Mouse (Mus musculus) hindbrain, postnatal 0 days (tissue): ENCODE measurements at regions not wholly inside any gene's neighbourhood (a gene's known extent, or its start where the extent isn't known, plus 50 kb on each side); places are given as distances from the start of the nearest gene placed in this dataset.

Experiments used
- ATAC-seq: fragments of 200-750 bp; cut with Nextera tagmentation; 2 replicates; pipeline ENCODE4 v1.8.0; 2017; ENCODE audit warnings: mild to moderate bottlenecking, moderate TSS enrichment, moderate library complexity
- DNase-seq: peaks from one replicate; pipeline ENCODE4 v3.0.0-alpha.2; 2015; ENCODE audit warnings: low spot score
- H3K27ac ChIP-seq: fragments of 300-500 bp; sonication (generic); 2 replicates; pipeline ENCODE4 v1.5.1; 2014; ENCODE audit warnings: mild to moderate bottlenecking
- H3K27me3 ChIP-seq: fragments of 300-500 bp; sonication (generic); 2 replicates; pipeline ENCODE4 v1.6.1; 2014; ENCODE audit warnings: low read length, mixed read lengths; ENCODE audit not compliant: insufficient read depth
- H3K36me3 ChIP-seq: fragments of 300-500 bp; sonication (generic); 2 replicates; pipeline ENCODE4 v1.6.1; 2014; ENCODE audit warnings: low read length, mixed read lengths; ENCODE audit not compliant: insufficient read depth
- H3K4me1 ChIP-seq: fragments of 300-500 bp; sonication (generic); 2 replicates; pipeline ENCODE4 v1.6.1; 2014; ENCODE audit warnings: antibody characterized with exemption, low read length, mixed read lengths; ENCODE audit not compliant: insufficient read depth
- H3K4me2 ChIP-seq: fragments of 300-500 bp; sonication (generic); 2 replicates; pipeline ENCODE4 v1.6.1; 2014; ENCODE audit warnings: low read depth, mild to moderate bottlenecking, low read length, moderate library complexity, mixed read lengths
- H3K4me3 ChIP-seq: fragments of 300-500 bp; sonication (generic); 2 replicates; pipeline ENCODE4 v1.5.1; 2014; ENCODE audit warnings: low read length
- H3K9ac ChIP-seq: fragments of 300-500 bp; sonication (generic); replicated peaks from 2 replicates; pipeline ENCODE4 v1.6.1; 2014; ENCODE audit warnings: mild to moderate bottlenecking, low read length, moderate library complexity, mixed read lengths
- H3K9me3 ChIP-seq: fragments of 300-500 bp; sonication (generic); 2 replicates; pipeline ENCODE4 v1.6.1; 2016; ENCODE audit warnings: low read length, mixed read lengths
- CTCF ChIP-seq: IDR thresholded peaks from 2 replicates; pipeline ENCODE4 v1.5.1; 2016; ENCODE audit warnings: antibody characterized with exemption, control low read depth, low read depth
- WGBS: fragments of 180-500 bp; shearing (Covaris S2); extraction: QIAGEN DNeasy Blood & Tissue Kit; methylation state at CpG from one replicate; pipeline ENCODE4 v1.1.7; 2014; 5-methylcytosine and 5-hydroxymethylcytosine counted together

DNA sequence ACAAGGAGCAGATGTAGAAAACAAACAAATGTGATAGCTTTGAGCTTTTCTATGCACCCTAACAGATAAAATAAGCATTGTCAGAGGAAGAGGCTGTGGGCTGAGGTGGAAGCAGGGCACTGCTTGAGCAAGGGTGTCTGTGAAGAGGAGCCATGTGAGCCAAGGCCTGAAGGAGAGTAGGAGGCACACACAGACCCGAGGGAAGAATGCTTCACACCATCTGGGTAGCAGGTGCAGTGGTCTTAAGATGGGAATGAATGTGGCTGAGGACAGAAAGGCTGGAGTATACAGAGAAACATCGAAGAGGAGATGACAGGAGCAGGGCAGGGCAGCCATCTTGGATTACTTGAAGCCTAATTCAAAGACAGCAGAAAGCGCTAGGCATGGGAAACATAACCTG, 123.5 kb downstream of the Zbtb18 start:
- 81% methylated on average over 3 of the region's 3 CpGs for WGBS
- no peaks in the 10 kb centered on the region for H3K27me3 ChIP-seq
- H3K9ac ChIP-seq, result no peak overlapping the region
- DNase-seq (no peak), ATAC-seq (no peak)
- H3K27ac ChIP-seq, result no peak overlapping the region
- H3K4me1 ChIP-seq, result 0 out of 2 replicates have a peak, but pooled peaks cover 3% of the 10 kb centered on the region
- H3K4me3 ChIP-seq, result no peak overlapping the region
- H3K9me3 ChIP-seq, result no peaks in the 10 kb centered on the region
- H3K4me2 ChIP-seq, result no peak overlapping the region
- no peak for TF ChIP-seq CTCF
- no peaks in the 10 kb centered on the region for H3K36me3 ChIP-seq

DNA sequence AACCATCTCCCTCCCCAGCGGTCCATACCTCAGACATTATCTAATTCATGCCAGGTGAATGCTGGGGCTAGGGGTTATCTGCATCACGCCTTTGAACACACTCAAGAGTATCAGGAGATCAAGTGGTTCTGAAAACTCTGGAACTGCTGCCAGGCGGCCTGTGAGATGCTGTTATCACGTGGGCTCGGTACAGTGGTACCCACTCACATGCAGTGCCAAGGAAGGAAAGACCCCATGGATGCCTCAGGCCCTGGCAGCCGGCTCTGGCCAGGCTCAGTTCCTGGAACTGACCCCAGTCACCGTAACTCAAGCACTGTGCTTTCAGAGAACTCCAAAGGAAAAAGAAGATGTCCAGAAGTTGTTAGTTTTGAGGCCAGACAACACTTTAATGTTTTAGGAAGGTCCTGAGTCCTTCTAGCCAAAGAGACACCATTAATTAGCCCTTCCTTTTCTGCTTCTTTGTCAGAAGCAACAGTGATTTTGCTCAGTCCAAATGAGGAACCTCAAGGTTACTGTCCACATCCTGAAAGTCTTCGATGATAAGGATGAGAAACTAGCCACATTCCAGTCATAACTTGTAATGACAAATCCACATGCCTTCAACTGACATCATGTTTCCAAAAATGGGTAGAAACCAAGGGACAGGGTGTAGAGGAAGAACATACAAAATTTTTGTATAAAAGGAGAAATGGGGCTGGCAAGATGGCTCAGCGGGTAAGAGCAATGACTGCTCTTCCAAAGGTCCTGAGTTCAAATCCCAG, 126.1 kb downstream of the Zbtb18 start:
- Histone ChIP-seq H3K27ac (no peak overlapping the region), H3K4me2 (no peak overlapping the region), H3K9ac (no peak overlapping the region), H3K9me3 (no peaks in the 10 kb centered on the region), H3K27me3 (no peaks in the 10 kb centered on the region), H3K4me1 (no peaks in the 10 kb centered on the region), H3K36me3 (no peaks in the 10 kb centered on the region), H3K4me3 (no peak overlapping the region)
- TF ChIP-seq CTCF, result no peak
- WGBS, result 79% methylated on average over 9 of the region's 9 CpGs
- DNase-seq (no peak), ATAC-seq (no peak)

DNA sequence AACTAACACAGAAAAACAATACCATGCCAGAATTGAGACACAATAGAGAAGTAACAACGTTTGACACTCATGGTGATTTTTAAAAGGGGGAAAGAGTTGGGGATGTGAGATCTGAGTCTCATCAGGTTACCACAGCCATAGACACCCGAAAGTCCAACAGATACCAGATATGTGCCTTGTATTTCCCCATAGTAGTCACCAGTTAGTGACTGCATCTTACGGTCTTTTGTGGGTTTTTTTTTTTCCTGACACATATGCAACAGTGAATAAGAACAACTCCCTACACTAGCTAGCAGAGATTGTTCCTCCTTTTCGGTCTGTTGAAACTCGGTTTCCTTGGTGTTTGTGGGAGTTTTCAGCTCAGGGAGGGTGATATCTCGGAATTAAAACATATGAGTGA, 127.4 kb downstream of the Zbtb18 start:
- no peak for DNase-seq

DNA sequence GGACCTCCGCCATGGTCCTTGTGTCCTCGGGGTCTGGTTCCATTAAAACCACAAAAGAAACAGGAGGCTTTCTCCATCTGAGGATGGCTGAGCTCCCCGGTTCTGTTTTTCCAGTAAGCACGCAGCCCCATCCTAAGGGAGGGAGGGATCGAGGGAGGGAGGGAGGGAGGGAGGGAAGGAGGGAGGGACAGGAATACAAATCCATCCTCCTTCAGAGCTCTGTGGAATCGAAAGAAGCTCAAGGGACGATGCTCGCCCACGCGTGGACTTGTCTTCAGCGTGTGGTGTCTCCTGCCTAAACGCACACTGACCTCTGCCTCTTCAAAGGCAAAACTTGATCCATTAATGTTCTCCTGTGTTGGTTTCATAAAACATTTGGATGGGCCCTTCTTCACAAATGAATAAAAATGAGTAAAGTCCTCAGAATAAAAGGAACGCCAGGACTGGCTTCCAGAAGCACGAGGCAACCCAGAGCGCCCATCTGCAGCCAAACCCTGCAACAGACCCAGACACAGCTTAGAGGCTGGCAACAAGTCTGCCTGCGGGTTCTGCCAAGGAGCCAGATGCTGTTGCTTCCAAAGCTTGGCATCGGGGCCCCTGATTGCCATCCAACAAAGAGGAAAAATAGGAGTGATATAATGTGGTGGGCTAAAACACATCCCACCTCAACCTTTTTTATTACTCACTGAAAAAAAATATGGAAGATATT, 131.0 kb downstream of the Zbtb18 start:
- Histone ChIP-seq H3K27ac (peak overlapping the region; percentile 59), H3K4me3 (no peak overlapping the region), H3K36me3 (no peaks in the 10 kb centered on the region), H3K9ac (no peak overlapping the region), H3K27me3 (no peaks in the 10 kb centered on the region), H3K9me3 (no peaks in the 10 kb centered on the region), H3K4me1 (no peaks in the 10 kb centered on the region), H3K4me2 (no peak overlapping the region)
- ATAC-seq, result peak; percentile 92
- TF ChIP-seq CTCF, result no peak
- peak; percentile 87 for DNase-seq
- 52% methylated on average over 17 of the region's 17 CpGs for WGBS

More for the DNA sequence above, 127.4 kb downstream of the Zbtb18 start:
- ATAC-seq, result no peak
- no peaks in the 10 kb centered on the region for H3K4me1 ChIP-seq
- no peaks in the 10 kb centered on the region for H3K36me3 ChIP-seq
- 86% methylated on average over 6 of the region's 6 CpGs for WGBS
- no peak overlapping the region for H3K4me3 ChIP-seq
- H3K4me2 ChIP-seq, result no peak overlapping the region
- no peak overlapping the region for H3K27ac ChIP-seq
- H3K9me3 ChIP-seq, result no peaks in the 10 kb centered on the region
- no peak overlapping the region for H3K9ac ChIP-seq
- TF ChIP-seq CTCF, result no peak
- H3K27me3 ChIP-seq, result no peaks in the 10 kb centered on the region

DNA sequence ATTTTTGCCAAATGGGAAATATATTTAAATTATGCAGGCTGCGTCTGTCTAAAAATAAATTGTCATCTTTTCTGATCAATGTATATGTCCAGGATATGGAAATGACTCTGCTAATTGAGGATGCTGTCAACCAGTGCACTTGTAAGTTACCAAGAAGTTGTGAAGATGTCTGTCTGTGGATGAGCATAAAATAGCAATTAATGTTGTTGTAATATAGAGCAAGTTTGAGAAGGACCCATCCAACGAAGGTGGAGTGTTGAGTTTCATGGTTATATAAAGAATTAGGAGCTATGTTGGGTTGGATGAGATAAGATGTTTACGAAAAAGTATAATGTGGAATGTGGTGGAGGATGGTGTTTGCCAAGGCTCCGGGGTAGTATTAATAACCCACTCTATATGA, 131.6 kb downstream of the Zbtb18 start:
- ATAC-seq, result no peak
- 88% methylated on average over 4 of the region's 4 CpGs for WGBS
- H3K27ac ChIP-seq, result no peak overlapping the region

DNA sequence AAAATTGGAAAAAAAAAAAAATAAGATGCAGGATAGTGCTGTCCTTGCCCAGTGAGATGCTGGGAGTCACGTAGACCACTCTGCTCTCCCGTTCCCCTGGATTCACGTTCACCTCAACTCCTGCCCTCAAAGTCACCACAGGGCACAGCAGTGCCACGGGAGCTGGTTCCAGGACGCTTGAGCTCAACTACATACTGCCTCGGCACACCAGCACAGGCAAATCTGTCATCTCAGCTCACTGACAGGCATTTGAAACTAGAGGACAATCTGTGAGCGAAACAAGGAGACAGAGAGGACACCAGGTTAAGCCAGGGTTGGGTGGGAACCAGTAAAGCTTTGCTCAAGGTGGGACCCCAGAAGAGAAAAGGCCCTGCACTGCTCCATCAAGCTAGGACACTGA, 132.2 kb downstream of the Zbtb18 start:
- ATAC-seq (no peak), DNase-seq (no peak)
- WGBS, result 72% methylated on average over 7 of the region's 7 CpGs
- Histone ChIP-seq H3K27ac (0 out of 2 replicates have a peak overlapping the region, but pooled peaks have one; percentile 20), H3K36me3 (no peaks in the 10 kb centered on the region), H3K9ac (no peak overlapping the region), H3K4me3 (no peak overlapping the region), H3K9me3 (no peaks in the 10 kb centered on the region), H3K4me1 (no peaks in the 10 kb centered on the region), H3K4me2 (no peak overlapping the region), H3K27me3 (no peaks in the 10 kb centered on the region)
- no peak for TF ChIP-seq CTCF

More for the DNA sequence above, 131.6 kb downstream of the Zbtb18 start:
- Histone ChIP-seq H3K4me3 (no peak overlapping the region), H3K9me3 (no peaks in the 10 kb centered on the region), H3K9ac (no peak overlapping the region), H3K4me2 (no peak overlapping the region), H3K4me1 (no peaks in the 10 kb centered on the region), H3K36me3 (no peaks in the 10 kb centered on the region), H3K27me3 (no peaks in the 10 kb centered on the region)
- DNase-seq, result no peak
- no peak for TF ChIP-seq CTCF
